Mouse (Mus musculus) embryo, embryonic 10 days (tissue): ENCODE data around the gene Dennd1a.
"Not testable (repeated sequence)": the region's sequence is repeated elsewhere in the genome, so short reads cannot be mapped to it uniquely, and the experiment has no call there.

Experiments
- DNase-seq: peaks from one replicate; pipeline ENCODE4 v3.0.0-alpha.2; 2015; ENCODE audit warnings: low spot score

Dennd1a gene

DNA sequence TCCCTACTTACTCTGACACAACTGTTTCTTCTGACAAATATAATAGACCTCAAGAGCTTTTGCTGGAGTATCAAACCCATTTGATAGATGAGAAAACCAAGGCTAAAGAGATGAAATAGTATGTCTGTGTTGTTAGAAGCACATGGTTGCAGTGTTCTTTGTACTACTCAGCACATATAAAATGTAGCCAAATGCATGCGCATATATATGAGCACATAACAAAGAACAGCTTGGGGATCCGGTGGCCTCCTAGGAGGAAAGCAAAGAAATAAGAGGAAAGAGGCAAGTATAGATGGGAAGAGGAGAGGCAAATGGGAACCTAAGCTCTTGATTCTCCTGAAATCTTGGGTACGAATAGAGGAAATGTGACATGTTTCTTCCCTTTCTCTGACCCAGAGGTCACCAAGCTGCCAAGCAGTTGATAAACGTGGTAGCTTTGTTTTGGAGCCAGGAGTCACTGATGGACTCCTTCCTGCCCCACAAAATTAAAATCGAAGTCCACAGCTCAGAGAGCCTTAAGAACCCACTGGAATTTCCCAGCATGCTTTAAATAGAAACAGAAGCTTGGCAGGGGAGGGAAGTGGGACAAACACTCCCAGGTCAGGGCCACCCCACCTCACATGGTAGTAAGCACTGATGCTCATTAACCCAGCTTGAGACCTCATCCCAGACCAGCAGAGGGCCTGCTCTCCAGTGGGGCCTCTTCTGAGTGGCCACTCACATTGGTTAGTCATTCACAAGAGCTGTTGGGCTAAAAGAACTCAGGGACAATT is 317.3 kb downstream of the Dennd1a start:
- peak; percentile 41 for DNase-seq

DNA sequence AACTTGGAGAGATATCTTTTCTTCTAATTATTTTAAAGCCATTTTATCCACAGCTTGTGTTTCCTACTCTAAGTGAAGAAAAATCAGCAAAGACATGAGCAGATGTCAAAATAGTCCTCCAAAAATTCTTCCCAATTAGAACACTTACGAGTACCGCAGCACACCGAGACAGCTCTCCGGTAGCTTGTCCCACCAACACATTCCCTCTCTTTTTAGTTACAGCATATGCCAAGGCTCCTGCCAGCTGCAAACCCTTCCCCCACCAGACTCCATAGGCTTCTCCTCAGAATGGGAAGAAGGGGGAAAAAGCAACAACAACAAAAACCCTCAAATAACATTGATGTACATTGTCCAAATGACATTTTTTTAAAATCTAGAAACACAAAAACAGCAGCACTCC is 322.7 kb downstream of the Dennd1a start:
- DNase-seq: no peak

DNA sequence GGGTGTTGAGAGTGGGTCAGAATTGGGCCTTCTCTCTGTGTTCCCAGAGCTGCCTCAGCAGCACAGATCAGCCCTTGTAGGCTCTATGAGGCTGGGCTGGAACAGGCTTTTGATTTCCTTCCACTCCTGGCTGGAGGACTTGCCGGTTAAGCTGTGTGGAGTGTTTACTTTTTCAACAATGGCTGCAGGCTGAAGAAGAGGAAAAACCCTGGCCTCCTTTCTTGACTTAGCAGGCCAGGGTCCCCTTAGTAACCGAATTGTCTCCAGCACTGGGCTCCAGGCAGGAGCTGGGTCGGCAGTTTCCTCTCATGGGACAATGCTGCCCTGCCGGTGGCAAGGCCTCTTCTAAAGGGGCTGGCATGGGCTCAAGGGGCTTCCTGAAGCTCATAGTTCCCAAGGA is 323.8 kb downstream of the Dennd1a start:
- no peak for DNase-seq

DNA sequence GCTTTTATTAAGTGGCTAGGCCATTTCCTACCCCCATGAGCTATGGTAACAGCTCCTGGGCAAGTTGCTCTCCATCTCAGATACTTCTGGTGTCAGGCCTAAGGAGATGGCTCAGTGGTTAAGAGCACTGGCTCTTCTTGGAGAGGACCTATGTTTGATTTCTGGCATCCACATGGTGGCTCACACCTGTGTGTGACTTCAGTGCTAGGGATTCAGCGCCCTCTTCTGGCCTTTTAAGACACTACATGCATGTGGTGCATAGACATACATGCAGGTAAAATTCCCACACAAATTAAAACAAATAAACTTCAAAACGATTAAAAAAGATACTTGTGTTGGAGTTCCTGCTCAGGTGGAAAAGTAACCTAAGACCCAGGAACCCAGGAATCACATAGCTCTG is 338.8 kb downstream of the Dennd1a start:
- no peak for DNase-seq

DNA sequence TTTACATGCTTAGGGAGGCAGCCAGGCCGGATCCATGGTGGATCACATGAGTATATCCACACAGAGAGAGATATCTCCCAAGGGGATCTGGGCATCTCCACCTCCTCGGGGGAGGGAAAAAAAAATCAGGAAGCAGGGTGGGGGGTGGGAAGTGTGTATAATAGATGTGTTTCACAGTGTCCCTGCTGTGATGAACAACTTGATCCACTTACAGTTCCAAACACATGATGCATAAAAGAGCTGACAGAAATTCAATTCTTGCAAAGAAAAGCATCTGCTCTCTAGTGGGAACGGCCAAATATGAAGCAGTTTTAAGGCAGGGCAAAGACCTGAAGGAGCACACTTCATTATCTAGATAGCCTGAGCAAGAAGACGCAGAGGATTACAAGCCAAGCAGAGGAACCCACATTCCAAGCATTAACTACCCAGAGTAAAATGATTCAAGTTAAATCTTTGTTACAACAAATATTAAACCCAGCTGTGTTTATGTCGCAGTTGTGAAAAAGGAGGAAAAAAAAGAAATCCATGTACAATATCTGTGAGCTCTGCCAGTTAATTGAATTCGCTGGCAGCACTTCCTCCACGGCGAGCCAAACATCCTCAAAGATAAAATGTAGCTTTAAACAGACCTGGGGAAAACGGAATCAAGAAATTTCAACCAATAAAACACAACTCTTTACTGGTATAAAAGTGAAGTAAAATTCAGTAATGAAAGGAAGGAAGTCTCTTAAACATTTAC is 341.4 kb downstream of the Dennd1a start:
- no peak for DNase-seq

DNA sequence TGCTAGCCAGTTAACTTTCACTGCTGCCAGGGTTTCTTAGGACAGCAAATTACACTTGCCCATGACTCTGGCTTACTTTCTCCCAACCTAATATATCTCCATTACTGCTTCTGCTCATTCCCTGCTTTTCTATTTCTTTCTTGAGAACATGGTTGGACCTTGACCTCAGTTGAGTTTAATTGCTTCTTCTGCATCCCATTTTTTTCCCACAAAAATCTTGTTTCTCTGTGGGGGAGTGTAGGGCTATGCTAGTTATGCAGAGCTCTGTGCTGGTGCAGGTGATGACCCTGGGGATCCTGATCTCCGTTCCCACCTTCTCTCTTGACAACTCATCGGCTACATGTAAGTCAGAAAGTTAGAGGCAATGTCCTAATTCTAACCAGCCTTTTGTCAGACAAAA is 344.3 kb downstream of the Dennd1a start:
- no peak for DNase-seq

DNA sequence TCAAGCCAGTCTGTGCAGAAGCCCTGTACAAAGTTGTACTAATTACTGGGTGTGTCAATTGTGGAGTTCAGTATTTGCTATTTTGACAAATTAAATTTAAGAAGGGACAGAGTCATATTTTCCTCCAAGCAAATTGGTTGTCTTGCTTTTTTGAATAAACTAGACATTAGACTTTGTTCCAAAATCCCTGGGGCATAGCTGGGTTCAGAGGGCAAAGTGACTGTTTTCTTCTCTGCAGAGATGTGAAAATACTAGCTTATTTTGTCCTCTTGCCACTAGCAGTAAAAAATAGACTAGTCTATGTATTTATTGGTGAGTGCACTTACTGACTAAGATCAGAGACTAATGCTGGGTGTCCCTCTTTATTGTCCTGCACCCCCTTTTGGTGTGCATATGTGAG is 345.4 kb downstream of the Dennd1a start:
- no peak for DNase-seq

DNA sequence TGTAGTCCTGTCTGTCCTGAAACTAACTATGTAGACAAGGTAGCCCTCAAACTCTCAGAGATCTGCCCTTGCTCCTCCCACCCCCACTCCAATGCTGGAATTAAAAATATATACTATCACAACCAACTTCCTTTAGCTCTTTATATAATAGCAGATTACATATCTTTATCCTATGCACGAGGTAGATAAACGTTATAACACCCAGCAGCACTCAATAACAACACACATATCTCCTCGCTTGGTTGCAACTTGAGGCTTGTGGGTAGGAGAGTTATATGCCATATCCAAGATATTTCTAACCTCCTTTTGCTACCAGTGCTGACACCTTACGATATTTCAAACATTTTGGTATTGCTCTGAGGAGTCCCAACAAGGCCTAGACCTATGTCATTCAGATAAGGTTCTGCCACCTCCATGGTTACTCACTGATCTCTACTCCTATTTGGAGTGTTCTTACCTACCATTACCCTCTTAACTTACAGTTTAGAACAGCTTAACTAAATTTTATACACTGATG is 346.3 kb downstream of the Dennd1a start:
- no peak for DNase-seq

DNA sequence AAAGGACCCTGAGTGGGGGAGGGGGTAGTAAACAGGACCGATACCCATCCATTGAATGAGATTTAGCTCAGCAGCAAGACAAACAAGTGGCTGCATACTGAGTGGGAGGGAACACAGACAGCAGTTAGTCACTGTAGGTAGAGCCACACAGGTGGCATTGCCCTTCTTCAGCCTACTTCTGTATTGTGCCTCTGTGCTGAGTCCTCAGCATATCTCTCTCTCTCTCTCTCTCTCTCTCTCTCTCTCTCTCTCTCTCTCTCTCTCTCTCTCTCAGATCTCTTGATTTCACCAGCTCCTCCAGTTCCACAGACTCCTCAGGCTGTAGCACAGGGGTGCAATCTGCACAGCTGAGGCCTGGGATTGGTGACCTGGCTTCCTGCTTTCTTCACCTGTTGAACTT is 347.2 kb downstream of the Dennd1a start:
- DNase-seq: no peak

DNA sequence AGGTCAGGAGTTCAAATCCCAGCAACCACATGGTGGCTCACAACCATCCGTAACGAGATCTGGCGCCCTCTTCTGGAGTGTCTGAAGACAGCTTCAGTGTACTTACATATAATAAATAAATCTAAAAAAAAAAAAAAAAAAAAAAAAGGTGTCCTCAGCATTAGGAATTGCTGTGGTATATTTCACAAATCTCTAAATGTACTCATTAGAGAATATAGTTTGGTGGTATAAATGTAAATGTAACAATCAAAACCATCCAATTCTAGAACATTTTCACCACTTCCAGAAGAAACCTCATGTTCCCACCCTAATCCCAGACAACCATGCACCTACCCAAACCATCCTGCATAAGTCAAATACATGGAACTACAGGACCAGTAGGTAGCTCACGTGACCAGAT is 350.3 kb downstream of the Dennd1a start:
- not testable (repeated sequence) for DNase-seq

DNA sequence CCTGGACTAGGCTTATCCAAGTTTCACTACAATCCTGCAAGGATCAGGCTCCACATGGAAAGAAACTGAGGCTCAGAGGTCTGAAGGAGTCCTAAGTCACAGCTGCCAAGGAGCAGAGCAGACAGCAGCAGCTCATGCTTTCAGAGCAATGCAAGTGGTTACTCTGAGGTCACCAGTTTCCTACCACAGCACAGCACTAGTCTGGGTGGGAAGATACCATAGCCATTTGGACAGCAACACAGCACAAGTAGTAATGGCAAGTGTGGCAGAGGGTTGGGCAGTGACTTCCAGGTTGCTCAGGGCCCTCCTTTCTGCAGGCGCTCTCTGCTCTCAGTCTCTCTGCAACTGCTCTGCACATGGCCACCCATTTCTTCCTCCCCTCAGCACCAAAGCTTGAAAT is 354.9 kb downstream of the Dennd1a start:
- no peak for DNase-seq

DNA sequence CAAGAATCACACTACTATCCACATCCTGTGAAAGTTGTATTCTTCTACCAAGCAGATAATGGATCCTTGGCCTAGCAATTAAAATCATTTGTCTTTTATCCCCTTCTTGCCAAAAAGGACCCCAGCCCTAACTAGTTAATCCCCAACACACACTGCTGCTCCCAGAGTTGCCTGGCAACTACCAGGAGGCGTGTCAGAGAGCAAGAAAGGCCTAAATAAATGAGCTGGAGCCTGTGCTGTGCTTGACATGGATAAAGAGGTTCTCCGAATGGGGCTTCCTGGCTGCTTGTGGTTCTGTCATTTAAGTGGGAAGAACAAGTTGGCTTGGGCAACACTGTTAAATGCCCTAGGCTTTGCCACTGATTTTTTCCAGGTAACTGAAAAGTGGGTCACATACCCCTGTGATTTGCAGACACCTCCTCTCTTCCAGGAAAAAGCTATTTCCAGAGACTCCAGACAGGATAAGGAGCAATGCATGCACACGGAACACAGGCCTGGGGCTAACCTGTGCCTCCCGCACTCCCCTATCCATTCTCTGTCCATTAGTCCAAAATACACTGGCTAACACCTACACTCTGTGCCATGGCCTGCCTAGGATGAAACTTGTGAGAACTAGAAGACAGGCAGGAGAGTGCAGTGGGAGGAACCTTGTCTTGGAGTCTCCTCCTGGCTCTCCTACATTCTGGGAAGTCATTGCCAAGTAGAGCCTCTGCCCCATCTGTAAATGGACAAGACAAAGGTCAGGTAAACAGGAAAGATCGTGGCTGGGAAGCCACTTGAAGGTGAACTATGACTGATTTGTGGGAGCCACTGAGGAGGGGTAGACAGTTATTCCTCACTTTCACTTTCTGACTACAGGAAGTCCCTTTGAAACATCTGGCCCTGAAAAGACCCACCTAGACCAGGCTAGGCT is 355.9 kb downstream of the Dennd1a start:
- peak; percentile 77 for DNase-seq

DNA sequence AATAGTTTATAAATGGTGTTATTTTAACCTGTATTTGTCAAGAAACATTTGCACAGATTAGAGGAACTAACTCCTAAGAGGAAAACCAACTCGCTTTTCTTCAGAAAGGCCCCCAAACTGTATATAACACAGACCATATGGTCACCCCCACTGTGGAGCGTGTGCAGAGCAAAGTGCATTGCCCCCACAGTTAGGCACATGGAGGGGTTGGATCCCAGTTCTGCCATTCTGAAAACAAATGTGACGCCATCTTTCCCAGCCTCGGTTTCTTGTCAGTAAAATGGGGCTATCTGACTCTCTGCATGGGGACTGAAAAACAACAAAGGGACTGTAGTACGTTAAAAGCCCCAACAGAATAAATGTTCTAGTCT is 361.1 kb downstream of the Dennd1a start:
- no peak for DNase-seq

DNA sequence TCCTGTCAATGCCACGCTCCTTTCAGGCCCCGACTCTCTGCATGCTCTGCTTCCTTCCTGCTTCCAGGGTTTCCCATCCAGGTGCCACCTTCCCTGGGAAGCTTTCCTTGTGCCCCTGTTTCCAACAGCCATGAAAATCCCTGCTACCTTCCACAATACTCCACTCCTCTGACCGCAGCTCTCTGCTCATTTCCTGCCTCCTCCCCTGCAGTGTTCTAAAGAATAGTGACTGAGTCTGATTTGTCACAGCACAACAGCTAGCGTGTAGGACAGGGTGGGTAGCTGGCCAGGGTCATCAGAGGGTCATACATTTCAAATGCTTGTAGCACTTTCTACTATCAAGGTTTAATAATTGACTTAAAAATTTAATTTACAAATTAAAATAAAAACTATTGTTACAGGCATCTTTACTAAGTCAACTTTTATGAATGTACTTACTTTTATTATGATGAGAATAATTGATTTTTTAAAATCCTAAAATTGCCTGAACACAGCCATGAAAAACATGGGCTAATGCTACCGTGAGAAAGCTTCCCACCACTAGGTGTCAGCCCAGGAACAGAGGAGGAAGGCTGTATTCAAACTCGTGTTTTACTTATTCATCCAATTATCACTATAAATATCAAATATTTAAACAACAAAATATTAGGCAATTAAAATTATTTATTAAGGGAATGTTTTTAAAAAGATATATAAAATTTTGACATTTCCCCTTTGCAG is 361.6 kb downstream of the Dennd1a start:
- DNase-seq: peak; percentile 78

DNA sequence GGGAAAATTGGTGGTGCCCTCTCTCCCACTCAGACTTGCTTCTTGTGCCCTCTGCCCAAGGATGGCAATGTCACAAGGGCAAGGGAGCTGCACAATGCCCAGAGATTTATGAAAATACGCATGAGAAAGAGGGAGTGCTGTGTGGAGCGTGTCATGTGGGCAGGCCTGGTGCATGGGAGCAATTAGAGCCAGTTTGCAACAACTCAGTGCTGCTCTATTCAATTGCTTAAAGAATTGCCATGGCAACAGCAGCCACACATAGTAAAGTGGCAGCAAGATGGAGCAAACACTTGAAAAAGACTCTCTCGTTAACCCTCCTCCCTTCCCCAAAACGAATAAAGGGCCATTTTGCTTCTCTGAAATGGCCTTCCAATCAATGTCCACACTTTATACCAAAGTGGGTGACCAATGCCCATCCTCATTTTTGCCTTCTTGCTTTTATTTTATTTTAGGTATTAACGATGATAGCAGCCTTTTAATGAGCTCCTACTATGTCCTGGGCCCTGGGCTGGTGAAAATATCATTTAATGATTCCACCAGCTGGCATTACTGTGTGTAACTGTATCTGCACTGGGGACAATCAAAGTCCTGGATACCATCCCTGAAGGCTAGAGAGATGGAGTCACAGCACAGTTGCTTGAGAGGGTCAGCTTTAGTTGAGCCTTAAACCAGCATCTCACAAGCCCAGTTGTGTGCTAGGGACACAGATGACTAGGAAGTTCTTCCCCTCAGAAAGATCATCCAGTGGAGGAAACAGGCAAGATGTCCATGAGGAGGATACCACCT is 378.3 kb downstream of the Dennd1a start:
- DNase-seq: peak; percentile 55

DNA sequence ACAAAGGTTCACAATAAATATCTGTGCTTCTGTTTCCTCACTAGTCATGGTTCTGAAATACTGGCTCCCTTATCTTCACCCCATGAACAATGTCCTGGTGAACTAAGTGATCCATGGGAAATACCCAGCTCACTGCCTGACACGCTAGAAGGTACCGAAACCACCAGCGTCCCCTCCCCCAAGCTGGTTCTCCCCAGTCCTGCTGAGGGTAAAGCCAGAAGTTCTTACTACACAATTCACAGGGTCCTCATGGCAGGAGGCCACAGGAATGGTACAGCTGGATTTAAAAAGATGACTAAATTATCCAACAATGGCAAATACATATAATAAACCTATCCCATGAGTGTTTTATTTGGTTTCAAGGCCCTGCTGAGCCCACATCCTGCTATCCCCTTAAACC is 378.9 kb downstream of the Dennd1a start:
- no peak for DNase-seq

DNA sequence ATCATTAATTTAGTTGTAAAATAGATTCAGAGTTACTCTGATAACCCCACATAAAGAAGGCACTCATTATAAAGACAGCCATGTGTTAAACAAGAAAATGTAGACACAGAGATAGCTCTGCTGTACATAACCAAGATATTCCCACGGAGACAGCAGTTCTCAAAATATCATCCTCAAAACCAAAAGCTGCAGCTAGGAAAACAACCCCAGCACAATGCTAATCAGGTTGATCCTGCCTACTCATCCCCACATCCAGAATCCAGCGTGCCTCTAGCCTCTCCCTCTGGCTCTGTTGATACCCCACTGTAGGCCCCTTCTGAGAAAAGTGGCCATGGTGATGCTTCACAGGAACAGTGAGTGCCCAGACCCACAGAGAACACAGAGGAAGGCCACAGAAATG is 380.9 kb downstream of the Dennd1a start:
- DNase-seq: no peak

DNA sequence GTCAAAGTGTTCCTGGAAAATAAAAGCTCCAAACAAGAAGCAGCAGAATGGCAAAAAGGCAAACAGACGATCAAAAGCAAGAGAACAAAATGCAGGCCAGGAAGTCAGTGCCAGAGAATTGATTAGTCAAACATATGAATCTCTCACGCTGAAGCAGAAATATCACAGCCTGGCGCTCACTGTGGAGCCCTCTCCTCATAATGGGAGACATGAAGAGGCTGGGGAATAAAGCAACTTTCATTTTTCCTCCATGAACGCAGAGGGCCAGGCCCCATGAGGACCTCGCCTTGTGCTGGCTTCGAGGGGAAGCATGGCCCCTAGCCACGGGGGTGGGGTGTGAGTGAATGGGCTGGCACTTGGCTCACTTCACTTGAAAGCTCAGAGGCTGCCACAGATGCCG is 383.9 kb downstream of the Dennd1a start:
- DNase-seq: no peak

DNA sequence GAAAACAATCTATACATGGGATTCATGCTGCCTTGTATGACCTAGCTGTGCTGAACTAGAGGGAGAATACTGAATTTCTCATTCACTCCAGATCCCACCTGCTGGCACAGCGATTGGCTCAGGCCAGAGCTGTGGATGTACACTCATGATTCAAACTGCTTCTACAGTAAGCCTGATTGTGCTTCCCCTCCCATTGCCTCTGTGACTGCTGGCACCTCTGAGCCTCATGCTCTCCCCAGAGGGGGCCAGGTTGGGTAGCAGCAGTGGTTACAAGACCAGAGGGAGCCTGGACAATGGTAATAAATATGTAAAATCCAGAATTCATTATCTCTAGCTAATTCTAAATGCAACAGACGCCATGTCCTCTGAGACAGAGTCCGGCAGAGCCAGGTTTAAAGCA is 404.0 kb downstream of the Dennd1a start:
- no peak for DNase-seq

DNA sequence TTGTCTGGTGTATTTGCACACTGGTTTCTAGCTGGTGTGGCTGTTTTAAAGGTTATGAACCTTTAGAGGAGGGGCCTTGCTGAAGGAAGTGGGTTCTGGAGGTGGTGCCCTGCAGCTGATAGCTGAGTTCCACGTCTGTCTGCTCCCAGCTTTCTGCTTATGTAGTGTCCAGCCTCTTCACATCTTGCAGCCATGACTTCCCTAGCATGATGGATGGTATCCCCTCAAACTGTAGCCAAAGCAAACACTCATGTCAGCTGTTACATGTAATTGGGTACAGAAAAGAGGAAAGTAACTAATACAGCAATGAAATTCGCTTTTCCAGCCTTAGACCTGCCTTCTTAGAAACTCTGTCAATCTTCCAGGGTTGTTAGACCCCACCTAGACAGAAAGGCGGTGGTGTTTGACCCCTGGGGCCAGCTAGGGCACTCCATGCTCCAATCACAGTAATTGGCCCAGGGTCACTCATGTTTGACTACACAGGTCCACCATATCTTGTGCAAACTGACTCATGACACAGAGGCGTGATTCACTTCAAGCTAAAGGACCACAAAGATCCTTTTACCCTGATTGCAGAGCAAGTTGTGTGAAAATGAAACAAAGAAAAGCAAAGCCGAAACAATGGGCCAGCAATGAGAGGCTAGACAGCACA is 405.8 kb downstream of the Dennd1a start:
- no peak for DNase-seq
